In genomic region chr2:128493871-128494270, GRCm38 (mm10) we compare ENCODE assay signal across 23 mouse cellular contexts.
DNase-seq lines count a peak whose midpoint lies in the region; ATAC-seq and TF ChIP-seq lines count a peak whose summit lies in the region.
"Had no signal": no experiment of that assay in that cellular context is flagged by ENCODE, and none has a peak within 500 bp of the region (broad histone marks: within the 10 kb centered on the region; RNA-seq: fewer than 3 reads in every experiment).

No protein-coding gene starts in this region.

- WGBS in liver, postnatal 0 days (ENCODE audit: insufficient replicate concordance) = 64% methylated on average over 5 of the region's 5 CpGs
- 77% methylated on average over 5 of the region's 5 CpGs for WGBS in liver, embryonic 11.5 days
- WGBS in forebrain, embryonic 10.5 days = 82% methylated on average over 5 of the region's 5 CpGs

- no peak for TF ChIP-seq POLR2A in ES-Bruce4 (IDR thresholded peaks at IDR 0.05; ENCODE audit: insufficient read depth, low read length)

- no peak for TF ChIP-seq EP300 in liver, postnatal 0 days (IDR thresholded peaks at IDR 0.05; ENCODE audit: low read depth)
- 0 out of 2 replicates have a peak, but pooled peaks have one; percentile 33 for TF ChIP-seq EP300 in ES-Bruce4 (IDR thresholded peaks at IDR 0.05; ENCODE audit: insufficient read depth, low read depth, low read length)

- no peak overlapping the region for H3K9ac ChIP-seq in liver, postnatal 0 days (replicated peaks)
- H3K9ac ChIP-seq in liver, embryonic 11.5 days (ENCODE audit: low read depth, low read length) = no peak overlapping the region
- H3K9ac ChIP-seq in ES-Bruce4 (ENCODE audit: low read depth, poor library complexity, severe bottlenecking) = no peak overlapping the region
- H3K9ac ChIP-seq: forebrain, embryonic 13.5 days; hindbrain, embryonic 15.5 days; intestine, embryonic 15.5 days; liver, embryonic 14.5 days; midbrain, embryonic 15.5 days; stomach, embryonic 15.5 days had no signal

- no peak for TF ChIP-seq CTCF in liver, postnatal 0 days (IDR thresholded peaks at IDR 0.05; ENCODE audit: low read depth)
- TF ChIP-seq CTCF in ES-Bruce4 (IDR thresholded peaks at IDR 0.05; ENCODE audit: low read depth, low read length) = no peak

- ATAC-seq in liver, postnatal 0 days = no peak
- ATAC-seq in liver, embryonic 11.5 days (replicated peaks; ENCODE audit: low FRiP score) = no peak
- peak; percentile 92 for ATAC-seq in megakaryocyte progenitor cell, adult 5-6 weeks (replicated peaks; ENCODE audit: poor library complexity)
- ATAC-seq: activated CD4-positive, CD25-positive, alpha-beta regulatory T cell, adult 4 months; CD4-positive, CD25-positive, alpha-beta regulatory T cell, adult 4 months; forebrain, embryonic 13.5 days; intestine, embryonic 15.5 days; midbrain, embryonic 15.5 days; Patski had no signal

- no peaks in the 10 kb centered on the region for H3K4me1 ChIP-seq in liver, postnatal 0 days (ENCODE audit: insufficient read depth)
- H3K4me1 ChIP-seq in liver, embryonic 11.5 days (replicated peaks; ENCODE audit: control insufficient read depth, insufficient read depth, low read length) = no peaks in the 10 kb centered on the region
- H3K4me1 ChIP-seq in ES-Bruce4 (ENCODE audit: control insufficient read depth, insufficient read depth, low read length) = no peaks in the 10 kb centered on the region
- peaks cover 10% of the 10 kb centered on the region for H3K4me1 ChIP-seq in forebrain, embryonic 10.5 days
- H3K4me1 ChIP-seq: hindbrain, embryonic 15.5 days; intestine, embryonic 15.5 days; midbrain, embryonic 15.5 days; stomach, embryonic 15.5 days had no signal

- no peaks in the 10 kb centered on the region for H3K36me3 ChIP-seq in liver, postnatal 0 days (replicated peaks; ENCODE audit: insufficient read depth, low read length)
- H3K36me3 ChIP-seq in liver, embryonic 11.5 days (ENCODE audit: control insufficient read depth, insufficient read depth, low read length) = no peaks in the 10 kb centered on the region
- no peaks in the 10 kb centered on the region for H3K36me3 ChIP-seq in ES-Bruce4 (ENCODE audit: control insufficient read depth, insufficient read depth, low read length, poor library complexity, severe bottlenecking)
- H3K36me3 ChIP-seq in forebrain, embryonic 10.5 days (replicated peaks) = no peaks in the 10 kb centered on the region
- H3K36me3 ChIP-seq: G1E; hindbrain, embryonic 15.5 days; intestine, embryonic 15.5 days; midbrain, embryonic 15.5 days; stomach, embryonic 15.5 days had no signal

- H3K4me3 ChIP-seq in liver, postnatal 0 days (ENCODE audit: low read depth, low read length) = no peak overlapping the region
- H3K4me3 ChIP-seq in liver, embryonic 11.5 days (ENCODE audit: low read depth, low read length) = no peak overlapping the region
- H3K4me3 ChIP-seq in ES-Bruce4 (ENCODE audit: low read depth, low read length) = no peak overlapping the region
- no peak overlapping the region for H3K4me3 ChIP-seq in forebrain, embryonic 10.5 days
- H3K4me3 ChIP-seq: forebrain, embryonic 13.5 days; hindbrain, embryonic 15.5 days; intestine, embryonic 15.5 days; midbrain, embryonic 15.5 days; stomach, embryonic 15.5 days had no signal

- no peak overlapping the region for H3K4me2 ChIP-seq in liver, postnatal 0 days (ENCODE audit: low read depth, low read length)
- H3K4me2 ChIP-seq in liver, embryonic 11.5 days = no peak overlapping the region
- H3K4me2 ChIP-seq: forebrain, embryonic 13.5 days; hindbrain, embryonic 15.5 days; intestine, embryonic 15.5 days; midbrain, embryonic 15.5 days; stomach, embryonic 15.5 days had no signal

- intact Hi-C loops in heart, postnatal 25 days (cut with DNase I) = no loop called here

- no peak overlapping the region for H3K27ac ChIP-seq in liver, postnatal 0 days (ENCODE audit: low read depth)
- no peak overlapping the region for H3K27ac ChIP-seq in liver, embryonic 11.5 days (ENCODE audit: low read depth, low read length)
- no peak overlapping the region for H3K27ac ChIP-seq in ES-Bruce4 (ENCODE audit: insufficient read depth, low read length)
- H3K27ac ChIP-seq in forebrain, embryonic 10.5 days = no peak overlapping the region
- H3K27ac ChIP-seq: forebrain, embryonic 13.5 days; hindbrain, embryonic 15.5 days; intestine, embryonic 15.5 days; liver, embryonic 14.5 days; midbrain, embryonic 15.5 days; stomach, embryonic 15.5 days had no signal

- DNase-seq in liver, postnatal 0 days = peak; percentile 23
- no peak for DNase-seq in liver, embryonic 11.5 days (ENCODE audit: low spot score)
- DNase-seq in c-Kit-positive CD71-negative TER-119-negative erythroid progenitor cells, embryonic 14.5 days (ENCODE audit: low read depth) = peak; percentile 22
- no peak for DNase-seq in forebrain, embryonic 10.5 days (ENCODE audit: extremely low spot score, low spot score)
- DNase-seq in heart, postnatal 25 days (ENCODE audit: low spot score) = no peak
- DNase-seq: adrenal gland, adult 8-10 months; cerebellum, adult 9-10 months; gastrocnemius, postnatal 36 days; kidney, adult 9 months; kidney, postnatal 36 days; thymus, postnatal 36 days had no signal

- H3K27me3 ChIP-seq in liver, postnatal 0 days (ENCODE audit: insufficient read depth, low read length) = no peaks in the 10 kb centered on the region
- H3K27me3 ChIP-seq in liver, embryonic 11.5 days (replicated peaks; ENCODE audit: control insufficient read depth, insufficient read depth, low read length) = no peaks in the 10 kb centered on the region
- H3K27me3 ChIP-seq in ES-Bruce4 (ENCODE audit: control insufficient read depth, insufficient read depth, low read length, poor library complexity, severe bottlenecking) = no peaks in the 10 kb centered on the region
- H3K27me3 ChIP-seq in forebrain, embryonic 10.5 days (ENCODE audit: poor library complexity, severe bottlenecking) = no peaks in the 10 kb centered on the region
- H3K27me3 ChIP-seq: forebrain, embryonic 13.5 days; hindbrain, embryonic 15.5 days; intestine, embryonic 15.5 days; midbrain, embryonic 15.5 days; Patski; stomach, embryonic 15.5 days had no signal

- H3K9me3 ChIP-seq in liver, postnatal 0 days (ENCODE audit: low read length) = no peaks in the 10 kb centered on the region
- H3K9me3 ChIP-seq in liver, embryonic 11.5 days (ENCODE audit: control insufficient read depth, low read length) = no peaks in the 10 kb centered on the region
- H3K9me3 ChIP-seq in ES-Bruce4 (replicated peaks; ENCODE audit: control insufficient read depth, insufficient read depth, low read length, poor library complexity, severe bottlenecking) = no peaks in the 10 kb centered on the region
- no peaks in the 10 kb centered on the region for H3K9me3 ChIP-seq in forebrain, embryonic 10.5 days
- H3K9me3 ChIP-seq: forebrain, embryonic 13.5 days; G1E; hindbrain, embryonic 15.5 days; intestine, embryonic 15.5 days; midbrain, embryonic 15.5 days; stomach, embryonic 15.5 days had no signal

Comparison
In these comparisons a context has a peak if more than half of its experiments do, and no peak if none do; other contexts are left out.
1. DNase-seq: peak in liver, postnatal 0 days (single experiment) and c-Kit-positive CD71-negative TER-119-negative erythroid progenitor cells, embryonic 14.5 days (single experiment); none in liver, embryonic 11.5 days (single experiment), forebrain, embryonic 10.5 days (single experiment) and heart, postnatal 25 days (single experiment).